Mouse (Mus musculus): ENCODE measurements around the gene Kctd17.

The Kctd17 gene

GRCm38 (mm10) chr15:78416937-78417336, 11.4 kb upstream of the Kctd17 start:
- no peak for DNase-seq

- no peak for DNase-seq
These were observed 8.0 kb upstream of the Kctd17 start for GRCm38 (mm10) chr15:78420395-78420794.

GRCm38 (mm10) chr15:78422046-78422956, 6.1 kb upstream of the Kctd17 start:
- peak; percentile 85 for DNase-seq

GRCm38 (mm10) chr15:78424507-78424906, 3.9 kb upstream of the Kctd17 start:
- no peak for DNase-seq

- DNase-seq = no peak
These were observed 3.1 kb upstream of the Kctd17 start for GRCm38 (mm10) chr15:78425230-78425629.

- no peak for DNase-seq
These were observed 735 bp downstream of the Kctd17 start for GRCm38 (mm10) chr15:78429139-78429459.

- DNase-seq = no peak
These were observed 1.7 kb downstream of the Kctd17 start for GRCm38 (mm10) chr15:78429871-78430622.

- no peak for DNase-seq
These were observed 2.5 kb downstream of the Kctd17 start for GRCm38 (mm10) chr15:78430874-78431273.

GRCm38 (mm10) chr15:78431541-78432121, 3.3 kb downstream of the Kctd17 start:
- no peak for DNase-seq

- no peak for DNase-seq
These were observed 6.6 kb downstream of the Kctd17 start for GRCm38 (mm10) chr15:78434896-78435520.

- DNase-seq = no peak
These were observed 7.3 kb downstream of the Kctd17 start for GRCm38 (mm10) chr15:78435681-78436080.

GRCm38 (mm10) chr15:78436380-78437192, 8.2 kb downstream of the Kctd17 start:
- peak; percentile 93 for DNase-seq

- DNase-seq = no peak
These were observed 9.1 kb downstream of the Kctd17 start for GRCm38 (mm10) chr15:78437237-78438017.

- no peak for DNase-seq
These were observed 9.6 kb downstream of the Kctd17 start for GRCm38 (mm10) chr15:78438018-78438394.

GRCm38 (mm10) chr15:78438505-78438904, 10.1 kb downstream of the Kctd17 start:
- no peak for DNase-seq

- no peak for DNase-seq
These were observed 10.6 kb downstream of the Kctd17 start for GRCm38 (mm10) chr15:78438973-78439372.

GRCm38 (mm10) chr15:78442231-78442630, 13.9 kb downstream of the Kctd17 start:
- DNase-seq = no peak

- no peak for DNase-seq
These were observed 15.5 kb downstream of the Kctd17 start for GRCm38 (mm10) chr15:78443857-78444256.

- DNase-seq = no peak
These were observed 18.8 kb downstream of the Kctd17 start for GRCm38 (mm10) chr15:78447121-78447520.

- peak; percentile 96 for DNase-seq
These were observed 19.6 kb downstream of the Kctd17 start for GRCm38 (mm10) chr15:78447746-78448535.

- DNase-seq = no peak
These were observed 20.8 kb downstream of the Kctd17 start for GRCm38 (mm10) chr15:78449131-78449530.
